Mouse (Mus musculus) liver, adult 2 months (tissue): Measurements from ENCODE around the gene Hmgcr.

Experiments
- CTCF ChIP-seq: fragments of 200-500 bp; IDR thresholded peaks from 2 replicates; pipeline ENCODE4 v1.5.1; 2011; ENCODE audit warnings: low read depth, low read length, control low read depth
- POLR2A ChIP-seq: fragments of 200-500 bp; IDR thresholded peaks from 2 replicates; pipeline ENCODE4 v1.6.1; 2011; ENCODE audit warnings: low read length, control low read depth; ENCODE audit not compliant: insufficient read depth; ENCODE audit errors: extremely low read depth

DNA sequence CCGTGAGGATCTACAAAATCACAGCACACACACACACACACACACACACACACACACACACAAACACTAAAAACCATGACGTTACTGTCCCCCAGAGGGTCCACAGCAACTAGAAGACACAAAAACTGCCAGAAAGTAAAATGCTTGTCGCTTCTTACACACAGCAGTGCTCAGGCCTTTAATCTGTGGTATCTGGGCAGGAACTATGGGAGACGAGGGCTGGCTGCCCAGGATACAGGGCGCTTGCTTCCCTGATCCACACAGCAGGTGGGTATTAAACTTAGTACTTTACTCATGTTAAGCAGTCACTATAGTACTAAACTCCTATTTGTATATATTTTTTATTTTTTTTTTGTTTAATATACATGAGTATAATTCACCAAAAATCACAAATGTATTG lies 24.9 kb downstream of the Hmgcr start:
- no peak for TF ChIP-seq POLR2A
- no peak for TF ChIP-seq CTCF
